Mouse (Mus musculus) common myeloid progenitor, adult 5-6 weeks (primary cell): ENCODE results near the gene Zfp386. TPM values are rescaled to one million over a fixed set of nuclear protein-coding genes. Genes with fewer than 3 reads are reported as not detected.

Experiments
- ATAC-seq: replicated peaks from 2 replicates; pipeline ENCODE4 v1.8.0; 2016; ENCODE audit warnings: low read depth, mild to moderate bottlenecking, moderate TSS enrichment, inconsistent platforms; ENCODE audit not compliant: poor library complexity, severe bottlenecking
- total RNA-seq: library from RNA; stranded (forward); fragments of 200-1000, 187-1606 nt; gene quantifications from 2 replicates; pipeline ENCODE4 v1.2.3, GENCODE M21; 2017

Zfp386 gene
- total RNA-seq, 1 experiment from 2014 or later: 52.2 TPM

DNA sequence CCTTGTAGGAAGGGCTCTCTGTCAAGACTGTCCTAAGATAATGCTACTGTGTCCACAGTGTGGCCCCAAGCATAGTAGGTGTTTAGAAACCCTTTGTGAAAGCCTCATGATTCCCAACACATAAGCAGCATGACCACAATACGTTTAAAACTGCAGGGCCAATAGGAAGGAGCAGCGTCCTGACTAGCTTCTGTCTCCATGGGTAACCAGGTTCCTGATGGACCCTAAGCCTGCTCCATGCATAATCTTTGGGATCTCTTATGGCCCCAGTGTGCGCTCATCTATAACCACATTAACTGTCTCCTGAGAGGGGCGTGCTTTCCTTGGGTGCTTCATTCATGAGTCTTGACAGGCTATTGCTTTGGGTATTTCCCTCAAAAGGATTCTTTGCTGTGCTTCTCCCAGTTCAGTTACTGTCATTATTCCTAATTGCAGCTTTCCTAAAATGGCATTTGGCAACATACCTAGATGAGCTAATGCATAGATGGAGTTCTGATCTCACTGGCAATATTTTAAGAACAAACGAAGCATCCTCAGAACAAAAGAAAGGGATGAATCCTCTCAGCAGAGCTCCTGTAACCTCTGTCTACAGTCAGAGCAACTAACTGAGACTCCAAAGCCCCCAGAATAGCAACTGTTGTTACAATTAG, 39.6 kb downstream of the Zfp386 start:
- ATAC-seq: no peak

DNA sequence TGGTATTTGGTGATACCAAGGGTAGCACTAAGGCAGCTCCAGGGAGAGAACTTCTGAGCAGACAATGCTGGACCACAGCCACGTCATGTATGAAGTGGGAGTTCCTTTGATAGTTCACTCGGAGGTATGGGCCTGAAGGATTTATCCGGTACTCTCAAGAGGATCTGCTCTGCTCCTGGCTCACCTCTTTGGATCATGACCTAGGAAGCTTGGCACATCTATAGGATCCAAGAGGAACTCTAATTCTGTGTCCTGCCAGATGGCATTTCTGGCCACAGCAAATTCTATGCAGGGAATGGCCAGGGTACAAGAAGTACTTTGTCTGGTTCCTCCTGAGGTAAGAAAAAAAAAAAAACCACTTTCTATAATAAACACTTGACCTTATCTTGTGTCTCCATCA, 42.3 kb downstream of the Zfp386 start:
- ATAC-seq: no peak

DNA sequence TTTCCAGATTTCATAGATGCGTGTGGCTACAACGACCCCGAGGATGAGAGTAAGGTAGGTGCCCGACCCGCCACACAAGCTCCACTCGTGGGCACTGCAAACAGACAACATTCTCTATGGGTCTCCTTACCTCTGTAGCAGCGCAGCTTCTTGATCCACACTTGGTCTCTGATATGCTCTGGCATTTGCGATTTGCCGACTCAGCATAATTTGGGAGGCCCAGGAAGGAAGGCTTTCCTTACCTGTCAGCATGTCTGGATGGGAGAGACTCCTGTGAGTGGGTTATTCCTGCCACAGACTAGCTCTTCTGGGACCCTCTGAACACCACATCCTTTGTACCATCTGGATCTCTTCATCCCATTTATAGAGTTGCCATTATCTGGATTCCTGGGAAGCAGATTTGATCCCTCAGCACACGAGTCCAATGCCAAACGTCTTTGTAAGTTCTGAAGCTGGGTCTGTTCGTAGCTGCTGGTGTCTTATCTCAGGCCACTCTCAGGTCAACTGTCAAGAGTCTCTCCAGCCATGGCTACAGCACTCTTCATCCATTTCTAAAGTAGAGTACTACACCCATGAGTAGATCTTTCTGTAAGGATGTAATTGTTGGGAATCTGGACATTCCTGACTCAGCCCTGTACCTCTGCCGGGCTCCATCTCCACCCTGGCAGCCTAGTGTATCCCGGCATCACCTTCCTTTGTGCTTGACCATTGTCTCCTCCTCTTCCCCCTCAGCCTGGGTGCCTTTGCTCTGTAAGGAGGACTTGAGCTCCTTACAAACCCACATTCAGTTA, 47.4 kb downstream of the Zfp386 start:
- no peak for ATAC-seq

DNA sequence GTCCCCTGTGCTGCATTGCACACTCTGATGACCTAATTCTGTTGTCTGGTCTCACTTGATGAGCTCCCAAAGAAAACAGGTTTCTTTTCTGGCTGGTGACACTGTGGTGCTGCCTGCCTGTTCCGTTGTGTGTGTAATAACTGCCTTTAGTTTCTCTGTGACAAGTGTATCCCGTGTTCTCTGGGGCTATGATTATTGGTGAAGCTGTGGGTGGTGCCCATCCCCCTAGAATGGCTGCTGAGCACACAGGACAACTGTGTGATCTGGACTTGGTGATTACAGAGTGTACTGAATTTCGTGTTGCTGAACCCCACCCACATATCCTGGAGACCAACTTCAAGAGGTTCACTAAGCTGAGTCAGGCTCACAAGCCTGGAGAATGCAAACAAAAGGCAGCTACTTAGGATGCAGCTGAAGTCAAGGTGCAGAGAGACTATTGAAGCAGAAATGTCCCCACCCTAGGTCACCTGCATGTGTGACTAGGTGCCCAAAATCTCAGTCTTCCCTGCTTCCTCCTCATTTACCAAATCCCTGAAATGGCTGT, 48.9 kb downstream of the Zfp386 start:
- no peak for ATAC-seq

DNA sequence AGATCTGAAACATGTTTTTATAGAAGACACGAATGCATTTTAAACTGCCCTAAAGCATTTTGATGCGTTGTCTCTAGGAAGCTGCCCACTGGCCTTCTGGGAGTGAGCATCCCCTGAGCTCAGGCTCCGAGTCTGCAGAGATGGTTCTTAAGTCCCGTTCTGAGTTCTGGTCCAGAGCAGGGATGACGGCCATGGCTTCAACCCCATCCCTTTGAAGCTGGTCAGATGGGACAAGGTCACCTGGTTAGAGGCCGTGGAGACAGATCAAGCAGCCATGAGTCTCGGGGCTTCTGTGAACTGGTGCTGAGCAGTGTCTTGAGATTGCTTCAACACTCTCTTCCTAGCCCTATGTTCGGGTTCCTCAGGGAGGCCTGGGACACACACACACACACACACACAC, 49.6 kb downstream of the Zfp386 start:
- ATAC-seq: no peak

DNA sequence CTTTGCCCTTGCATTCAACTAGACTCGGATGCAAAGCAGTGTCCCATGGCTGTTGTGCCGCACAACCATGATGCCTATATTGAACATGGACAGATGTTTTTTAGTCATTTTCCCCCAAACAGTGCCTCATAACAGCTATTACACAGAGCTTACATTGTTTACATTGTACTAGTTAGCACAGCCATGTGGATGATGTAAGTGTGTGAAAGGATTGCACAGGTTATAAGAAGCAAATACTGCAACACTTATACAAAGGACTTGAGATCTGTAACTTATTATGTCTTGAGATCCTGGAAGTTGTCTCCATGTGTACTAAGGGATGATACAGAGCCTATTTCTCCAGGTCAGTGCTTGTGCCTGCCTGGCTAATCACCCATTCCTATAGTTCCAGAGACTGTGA, 54.4 kb downstream of the Zfp386 start:
- ATAC-seq: no peak

DNA sequence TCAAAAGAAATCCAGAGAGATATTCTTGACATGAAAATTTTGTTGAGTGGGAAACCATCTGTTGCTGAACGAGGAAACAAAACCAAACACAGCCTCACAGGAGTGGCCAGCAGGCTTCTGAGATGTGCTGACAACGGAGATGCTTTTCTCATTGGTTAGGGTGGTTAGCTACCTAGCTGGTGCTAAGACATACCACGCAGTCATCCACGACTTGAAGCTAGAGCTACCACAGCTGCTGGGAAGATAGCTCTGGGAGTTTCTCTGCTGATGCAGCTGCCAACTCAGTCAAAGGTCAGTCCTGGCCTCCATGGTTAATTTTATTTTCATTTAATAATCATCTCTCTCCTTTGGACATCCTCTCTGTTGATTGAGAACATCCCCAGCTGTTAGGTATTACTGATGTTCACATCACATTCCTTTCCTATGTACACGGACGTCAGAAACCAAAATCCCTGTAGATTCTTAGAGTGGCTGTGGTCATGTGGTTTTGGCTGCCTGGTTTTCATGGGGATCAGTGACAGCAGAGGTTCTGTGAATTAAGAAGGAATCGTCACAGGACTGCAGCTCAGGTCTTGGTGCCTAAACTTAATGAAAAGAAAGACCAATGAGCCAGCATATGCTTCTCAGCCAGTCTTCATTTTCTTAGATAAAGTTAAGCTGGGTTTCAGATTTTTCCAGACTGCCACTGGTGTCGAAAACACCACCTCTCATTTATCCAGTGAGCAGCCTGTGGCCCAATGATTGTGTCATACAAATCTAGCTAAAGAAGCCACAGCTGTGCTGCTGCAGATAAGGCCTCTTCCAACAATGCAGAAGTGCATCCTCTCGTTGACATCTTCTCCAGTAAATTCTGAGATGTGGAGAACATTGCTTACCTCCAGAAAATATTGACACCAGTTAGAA, 62.2 kb downstream of the Zfp386 start:
- peak; percentile 52; the same call in 1 of the 2 replicates for ATAC-seq

DNA sequence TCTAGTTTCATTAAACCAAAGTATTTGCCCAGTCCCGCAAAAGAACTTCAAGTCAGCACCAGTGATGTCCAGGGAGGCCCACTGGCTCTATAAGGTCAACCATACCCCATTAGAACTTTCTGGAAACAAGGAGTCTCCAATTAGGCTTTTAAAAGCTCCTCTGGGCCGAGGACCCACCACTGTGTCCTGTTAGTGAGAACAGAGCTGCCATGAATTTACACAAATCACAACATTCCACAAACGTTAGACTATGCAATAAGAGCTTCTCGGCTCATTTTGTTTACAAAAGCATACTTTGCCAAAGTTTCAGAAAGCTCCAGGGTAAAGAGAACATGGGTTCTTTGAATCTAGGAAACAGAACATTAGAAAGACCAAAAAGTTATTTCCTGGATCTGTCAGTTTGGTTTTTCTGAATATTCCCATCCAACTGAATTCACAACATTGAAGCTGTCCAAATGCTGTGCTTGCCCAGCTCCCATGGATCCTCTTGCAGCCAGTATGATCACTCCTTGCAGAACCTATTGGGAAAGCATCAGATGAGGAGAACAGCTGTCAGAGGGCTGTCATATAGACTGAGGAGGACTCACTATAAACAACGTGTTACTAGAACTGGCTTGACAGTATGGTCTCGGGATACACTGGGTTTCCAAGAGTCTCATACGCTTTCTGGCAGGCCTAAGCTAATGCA, 63.6 kb downstream of the Zfp386 start:
- no peak for ATAC-seq

Other genes with a start within 250 kb of the Zfp386 start
- gene Vipr2, start 30.0 kb downstream of the Zfp386 start, total RNA-seq: 4.2 and 7.0 TPM in 2 replicates
- 11.0 and 16.9 TPM in 2 replicates for gene Wdr60, start 215.3 kb downstream of the Zfp386 start, total RNA-seq
- gene Gm11027, start 227.7 kb downstream of the Zfp386 start, total RNA-seq: not detected in 2 replicates
- gene Esyt2, start 233.5 kb downstream of the Zfp386 start, total RNA-seq: 49.4 and 52.1 TPM in 2 replicates